Mouse (Mus musculus) thymus, postnatal 4 days (tissue): ENCODE measurements around the gene Slc6a8.

Experiments used
- DNase-seq: peaks from one replicate; pipeline ENCODE4 v3.0.0; 2021

The Slc6a8 gene

GRCm38 (mm10) chrX:73672879-73673618 is at the start of gene Slc6a8:
Slc6a8 (plus strand) TSS chrX:73673150.
- DNase-seq, result peak; percentile 62

- DNase-seq, result no peak
These were observed 46.0 kb upstream of the Slc6a8 start for GRCm38 (mm10) chrX:73626981-73627380.

- DNase-seq, result peak; percentile 37
These were observed 37.5 kb upstream of the Slc6a8 start for GRCm38 (mm10) chrX:73635425-73635824.

- DNase-seq, result no peak
These were observed 35.5 kb upstream of the Slc6a8 start for GRCm38 (mm10) chrX:73637415-73637814.

- peak; percentile 27 for DNase-seq
These were observed 33.7 kb upstream of the Slc6a8 start, which contains the start of gene Dusp9 for GRCm38 (mm10) chrX:73639255-73639675. Dusp9 (plus strand) TSS chrX:73639419.

- peak; percentile 25 for DNase-seq
These were observed 33.0 kb upstream of the Slc6a8 start for GRCm38 (mm10) chrX:73639901-73640469.

- DNase-seq, result no peak
These were observed 27.8 kb upstream of the Slc6a8 start for GRCm38 (mm10) chrX:73645121-73645520.

GRCm38 (mm10) chrX:73650869-73651268 is 22.1 kb upstream of the Slc6a8 start:
- no peak for DNase-seq

- DNase-seq, result no peak
These were observed 19.6 kb upstream of the Slc6a8 start for GRCm38 (mm10) chrX:73653392-73653791.

GRCm38 (mm10) chrX:73654177-73654576 is 18.8 kb upstream of the Slc6a8 start:
- peak; percentile 83 for DNase-seq

- peak; percentile 67 for DNase-seq
These were observed 17.4 kb upstream of the Slc6a8 start for GRCm38 (mm10) chrX:73655529-73655928.

GRCm38 (mm10) chrX:73658391-73658790 is 14.6 kb upstream of the Slc6a8 start:
- no peak for DNase-seq

- no peak for DNase-seq
These were observed 13.9 kb upstream of the Slc6a8 start for GRCm38 (mm10) chrX:73658936-73659574.

- peak; percentile 49 for DNase-seq
These were observed 13.2 kb upstream of the Slc6a8 start, which contains the start of gene Pnck for GRCm38 (mm10) chrX:73659575-73660283. Pnck (minus strand) TSS chrX:73660117.

- no peak for DNase-seq
These were observed 12.7 kb upstream of the Slc6a8 start for GRCm38 (mm10) chrX:73660284-73660665.

GRCm38 (mm10) chrX:73663143-73663542 is 9.8 kb upstream of the Slc6a8 start:
- no peak for DNase-seq

- peak; percentile 80 for DNase-seq
These were observed 919 bp upstream of the Slc6a8 start for GRCm38 (mm10) chrX:73672031-73672431.

GRCm38 (mm10) chrX:73673619-73673967 is 643 bp downstream of the Slc6a8 start:
- DNase-seq, result no peak

- no peak for DNase-seq
These were observed 1.2 kb downstream of the Slc6a8 start for GRCm38 (mm10) chrX:73673968-73674661.

GRCm38 (mm10) chrX:73675231-73675630 is 2.3 kb downstream of the Slc6a8 start:
- no peak for DNase-seq

- DNase-seq, result no peak
These were observed 3.7 kb downstream of the Slc6a8 start for GRCm38 (mm10) chrX:73676668-73677067.

GRCm38 (mm10) chrX:73684156-73684555 is 11.2 kb downstream of the Slc6a8 start:
- no peak for DNase-seq

GRCm38 (mm10) chrX:73684978-73685377 is 12.0 kb downstream of the Slc6a8 start:
- DNase-seq, result no peak
